Mouse (Mus musculus) thymus, adult 2 months (tissue): ENCODE measurements around the gene Grpel1. TPM values are rescaled to one million over a fixed set of nuclear protein-coding genes. Genes with fewer than 3 reads are reported as not detected.

Experiments
- DNase-seq: peaks from one replicate; pipeline ENCODE4 v3.0.0; 2021
- H3K27ac ChIP-seq: fragments of 200-500 bp; 2 replicates; pipeline ENCODE4 v1.5.1; 2012; ENCODE audit warnings: low read length, control low read depth; ENCODE audit not compliant: control insufficient read depth, insufficient read depth
- H3K27me3 ChIP-seq: fragments of 200-500 bp; 2 replicates; pipeline ENCODE4 v1.6.1; 2012; ENCODE audit warnings: mild to moderate bottlenecking, low read length, moderate library complexity, mixed read lengths; ENCODE audit not compliant: control insufficient read depth, insufficient read depth
- H3K36me3 ChIP-seq: fragments of 200-500 bp; 2 replicates; pipeline ENCODE4 v1.6.1; 2012; ENCODE audit warnings: mild to moderate bottlenecking, low read length, moderate library complexity; ENCODE audit not compliant: control insufficient read depth, insufficient read depth
- H3K4me1 ChIP-seq: fragments of 200-500 bp; replicated peaks from 2 replicates; pipeline ENCODE4 v1.6.1; 2012; ENCODE audit warnings: low read length; ENCODE audit not compliant: control insufficient read depth, insufficient read depth
- H3K4me3 ChIP-seq: fragments of 200-500 bp; 2 replicates; pipeline ENCODE4 v1.5.1; 2012; ENCODE audit warnings: mild to moderate bottlenecking, low read length, control low read depth, moderate library complexity; ENCODE audit not compliant: control insufficient read depth, insufficient read depth
- CTCF ChIP-seq: fragments of 200-500 bp; IDR thresholded peaks from 2 replicates; pipeline ENCODE4 v1.5.1; 2012; ENCODE audit warnings: mild to moderate bottlenecking, control low read depth, low read length, moderate library complexity, borderline replicate concordance; ENCODE audit not compliant: control insufficient read depth, poor library complexity, insufficient read depth; ENCODE audit errors: extremely low read depth
- POLR2A ChIP-seq: fragments of 200-500 bp; IDR thresholded peaks from 2 replicates; pipeline ENCODE4 v1.6.1; 2012; ENCODE audit warnings: mild to moderate bottlenecking, low read length, control low read depth, moderate library complexity; ENCODE audit not compliant: control insufficient read depth, poor library complexity, insufficient read depth; ENCODE audit errors: extremely low read depth
- WGBS: fragments of 180-500 bp; shearing (Covaris S2); methylation state at CpG from one replicate; pipeline ENCODE4 v1.1.7; 2018; 5-methylcytosine and 5-hydroxymethylcytosine counted together
- polyA plus RNA-seq: library from polyadenylated mRNA; depleted of rRNA; stranded (reverse); fragments of >200 nt; gene quantifications from 2 replicates; pipeline ENCODE4 v1.2.3, GENCODE M21; 2012

Grpel1 gene
- polyA plus RNA-seq, 1 experiment, result 15.3 TPM

- H3K4me1 ChIP-seq, result no peaks in the 10 kb centered on the region
- no peak overlapping the region for H3K27ac ChIP-seq
- 97% methylated on average over 8 of the region's 8 CpGs for WGBS
- TF ChIP-seq POLR2A (no peak), CTCF (no peak)
- no peaks in the 10 kb centered on the region for H3K27me3 ChIP-seq
- H3K4me3 ChIP-seq, result no peak overlapping the region
- H3K36me3 ChIP-seq, result peaks cover 44% of the 10 kb centered on the region
- no peak for DNase-seq
Measured at GRCm38 (mm10) chr5:36471206-36471605, 6.4 kb downstream of the Grpel1 start.

- Histone ChIP-seq H3K27ac (no peak overlapping the region), H3K4me1 (peaks cover 6% of the 10 kb centered on the region), H3K4me3 (no peak overlapping the region), H3K36me3 (peaks cover 44% of the 10 kb centered on the region), H3K27me3 (no peaks in the 10 kb centered on the region)
- WGBS, result 95% methylated on average over 4 of the region's 4 CpGs
- no peak for DNase-seq
- TF ChIP-seq CTCF (no peak), POLR2A (no peak)
Measured at GRCm38 (mm10) chr5:36472876-36473655, 8.3 kb downstream of the Grpel1 start.

- no peak overlapping the region for H3K27ac ChIP-seq
- 94% methylated on average over 5 of the region's 5 CpGs for WGBS
- no peak for TF ChIP-seq POLR2A
- peaks cover 43% of the 10 kb centered on the region for H3K36me3 ChIP-seq
- peaks cover 12% of the 10 kb centered on the region for H3K4me1 ChIP-seq
- no peaks in the 10 kb centered on the region for H3K27me3 ChIP-seq
- no peak overlapping the region for H3K4me3 ChIP-seq
- DNase-seq, result peak; percentile 64
Measured at GRCm38 (mm10) chr5:36474283-36474682, 9.5 kb downstream of the Grpel1 start.

GRCm38 (mm10) chr5:36477486-36477885 lies 12.7 kb downstream of the Grpel1 start:
- no peaks in the 10 kb centered on the region for H3K27me3 ChIP-seq
- H3K4me3 ChIP-seq, result no peak overlapping the region
- peaks cover 22% of the 10 kb centered on the region for H3K4me1 ChIP-seq
- H3K36me3 ChIP-seq, result peaks cover 13% of the 10 kb centered on the region
- no peak overlapping the region for H3K27ac ChIP-seq
- WGBS, result 14% methylated on average over 3 of the region's 3 CpGs
- DNase-seq, result no peak
- TF ChIP-seq CTCF (no peak), POLR2A (no peak)

GRCm38 (mm10) chr5:36478540-36479420 lies 14.0 kb downstream of the Grpel1 start:
- TF ChIP-seq CTCF (no peak), POLR2A (no peak)
- 65% methylated on average over 6 of the region's 6 CpGs for WGBS
- H3K4me1 ChIP-seq, result peaks cover 32% of the 10 kb centered on the region
- H3K4me3 ChIP-seq, result no peak overlapping the region
- H3K36me3 ChIP-seq, result peaks cover 5% of the 10 kb centered on the region; the same call in 1 of the 2 replicates
- DNase-seq, result no peak
- H3K27me3 ChIP-seq, result no peaks in the 10 kb centered on the region
- H3K27ac ChIP-seq, result no peak overlapping the region

GRCm38 (mm10) chr5:36479735-36480134 lies 14.9 kb downstream of the Grpel1 start:
- no peak for TF ChIP-seq CTCF
- TF ChIP-seq POLR2A, result no peak
- Histone ChIP-seq H3K36me3 (no peaks in the 10 kb centered on the region), H3K4me3 (no peak overlapping the region), H3K27me3 (no peaks in the 10 kb centered on the region), H3K4me1 (peaks cover 34% of the 10 kb centered on the region), H3K27ac (no peak overlapping the region)
- WGBS, result 56% methylated on average over 2 of the region's 2 CpGs
- no peak for DNase-seq
